In the genomic region with DNA sequence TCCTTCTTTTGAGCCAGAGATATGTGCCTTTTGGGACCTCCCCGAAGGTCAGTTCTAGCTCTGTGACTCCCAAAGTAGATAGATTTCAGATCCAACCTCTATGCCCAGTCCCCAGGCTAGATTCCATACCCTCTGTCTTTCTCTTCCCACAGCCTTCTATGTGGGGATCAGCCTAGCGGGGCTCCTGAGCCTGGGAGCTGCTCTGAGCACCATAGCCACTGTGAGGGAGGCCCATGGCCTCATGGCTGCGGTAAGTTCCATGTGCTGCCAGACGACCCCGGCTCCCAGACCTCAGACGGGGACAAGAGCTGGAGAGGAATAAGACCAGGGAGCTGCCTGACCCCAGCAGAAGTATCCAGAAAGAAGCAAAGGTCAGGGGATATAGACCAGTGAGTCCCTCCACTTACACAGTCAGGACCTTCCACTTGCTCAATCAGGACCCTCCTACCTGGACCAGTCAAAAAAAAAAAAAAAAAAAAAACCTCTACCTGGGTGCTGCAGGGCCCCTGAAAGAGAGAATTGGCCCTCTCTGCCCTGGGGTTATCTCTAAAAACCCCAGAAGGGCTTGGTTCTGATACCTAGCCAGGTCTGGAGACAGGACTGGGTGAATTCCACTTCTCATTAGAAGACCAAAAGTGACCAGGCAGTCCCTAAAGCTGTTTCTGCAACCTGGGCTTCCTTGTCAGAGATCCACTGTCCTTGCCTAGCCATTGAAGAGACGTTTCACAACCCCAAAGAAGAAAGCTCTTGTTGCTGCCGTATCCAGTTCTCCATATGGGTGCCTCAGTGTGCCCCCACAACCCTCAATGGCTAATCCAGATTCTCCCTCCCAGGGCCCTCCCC, we compare ENCODE assay signal across 9 mouse cellular contexts. TPM values are rescaled to one million over a fixed set of nuclear protein-coding genes. Genes with fewer than 3 reads are reported as not detected.
DNase-seq lines count a peak whose midpoint lies in the region; ATAC-seq and TF ChIP-seq lines count a peak whose summit lies in the region.
"Had no signal": no experiment of that assay in that cellular context is flagged by ENCODE, and none has a peak within 500 bp of the region (broad histone marks: within the 10 kb centered on the region; RNA-seq: fewer than 3 reads in every experiment).

No protein-coding gene starts in this region.

- H3K4me2 ChIP-seq in heart, embryonic 16.5 days (ENCODE audit: low read depth, low read length): no peak overlapping the region
- peak overlapping the region; percentile 50 for H3K4me2 ChIP-seq in limb, embryonic 12.5 days

- 79% methylated on average over 8 of the region's 8 CpGs for WGBS in heart, embryonic 16.5 days
- 71% methylated on average over 8 of the region's 8 CpGs for WGBS in thymus, adult 2 months
- 85% methylated on average over 8 of the region's 8 CpGs for WGBS in limb, embryonic 12.5 days

- H3K27ac ChIP-seq in heart, embryonic 16.5 days (ENCODE audit: low read length): no peak overlapping the region
- H3K27ac ChIP-seq in thymus, adult 2 months (ENCODE audit: control insufficient read depth, insufficient read depth, low read length): peak overlapping the region; percentile 90
- H3K27ac ChIP-seq in limb, embryonic 12.5 days: peak overlapping the region; percentile 97

- no peak for TF ChIP-seq POLR2A in thymus, adult 2 months (IDR thresholded peaks at IDR 0.05; ENCODE audit: control insufficient read depth, extremely low read depth, insufficient read depth, low read length, poor library complexity)

- intact Hi-C loops in left cerebral cortex, postnatal 4 days (cut with DNase I): loop anchor here (5.0 to 10.0 kb wide), 2 partner anchors 80 to 128 kb away; no protein-coding TSS in a partner anchor

- no peaks in the 10 kb centered on the region for H3K36me3 ChIP-seq in heart, embryonic 16.5 days (ENCODE audit: control insufficient read depth, insufficient read depth)
- no peaks in the 10 kb centered on the region for H3K36me3 ChIP-seq in thymus, adult 2 months (ENCODE audit: control insufficient read depth, insufficient read depth, low read length)
- no peaks in the 10 kb centered on the region for H3K36me3 ChIP-seq in limb, embryonic 12.5 days

- H3K27me3 ChIP-seq in heart, embryonic 16.5 days (ENCODE audit: control insufficient read depth, insufficient read depth, low read length): no peaks in the 10 kb centered on the region
- no peaks in the 10 kb centered on the region for H3K27me3 ChIP-seq in thymus, adult 2 months (ENCODE audit: control insufficient read depth, insufficient read depth, low read length)
- H3K27me3 ChIP-seq in limb, embryonic 12.5 days: no peaks in the 10 kb centered on the region

- H3K4me1 ChIP-seq in heart, embryonic 16.5 days (ENCODE audit: control insufficient read depth, insufficient read depth, low read length): peaks cover 50% of the 10 kb centered on the region
- peaks cover 63% of the 10 kb centered on the region for H3K4me1 ChIP-seq in thymus, adult 2 months (replicated peaks; ENCODE audit: control insufficient read depth, insufficient read depth, low read length)
- peaks cover 50% of the 10 kb centered on the region for H3K4me1 ChIP-seq in limb, embryonic 12.5 days (replicated peaks)

- no peak for DNase-seq in heart, adult 8-10 months (ENCODE audit: low spot score)
- no peak for DNase-seq in thymus, adult 2 months
- no peak for DNase-seq in thymus, postnatal 25 days
- DNase-seq in adrenal gland, postnatal 14 days: no peak
- DNase-seq in frontal cortex, postnatal 25 days (ENCODE audit: low spot score in 2 of 2): no peak
- no peak for DNase-seq in left cerebral cortex, postnatal 4 days

- H3K9ac ChIP-seq in heart, embryonic 16.5 days (ENCODE audit: low read length): peak overlapping the region; percentile 30; the same call in 1 of the 2 replicates
- no peak overlapping the region for H3K9ac ChIP-seq in limb, embryonic 12.5 days (replicated peaks)

- TF ChIP-seq CTCF in thymus, adult 2 months (IDR thresholded peaks at IDR 0.05; ENCODE audit: borderline replicate concordance, control insufficient read depth, extremely low read depth, insufficient read depth, low read length, poor library complexity): no peak

- H3K4me3 ChIP-seq in heart, embryonic 16.5 days (ENCODE audit: low read length): no peak overlapping the region
- H3K4me3 ChIP-seq in thymus, adult 2 months (ENCODE audit: control insufficient read depth, insufficient read depth, low read length): peak overlapping the region; percentile 48
- H3K4me3 ChIP-seq in limb, embryonic 12.5 days (replicated peaks): no peak overlapping the region

- no peaks in the 10 kb centered on the region for H3K9me3 ChIP-seq in heart, embryonic 16.5 days (replicated peaks; ENCODE audit: control insufficient read depth, low read length)
- H3K9me3 ChIP-seq in limb, embryonic 12.5 days: no peaks in the 10 kb centered on the region

- ATAC-seq in heart, embryonic 16.5 days (replicated peaks; ENCODE audit: extremely low read depth, insufficient read depth, low FRiP score): no peak
- no peak for ATAC-seq in limb, embryonic 12.5 days (ENCODE audit: insufficient number of reproducible peaks, insufficient read depth, low FRiP score, low TSS enrichment, low read depth)

RNA-seq across cellular contexts. Expression of a gene that starts 2.1 kb away (rescaled TPM):
- polyA plus RNA-seq in heart, embryonic 16.5 days (2015; fragmentation: Nextera tagmentation; extraction: Ambion mirVana): 2.5 and 2.9 TPM in 2 replicates
- total RNA-seq in heart, adult 8-10 months (2022): 1 to 10 TPM in 1 of 4 experiments, under 1 TPM in 3; 0.27 to 2.8 (median 0.52) TPM
- 78.8 and 92.3 TPM in 2 replicates for polyA plus RNA-seq in thymus, adult 2 months (2012; rRNA removed)
- 2.2 and 2.8 TPM in 2 replicates for polyA plus RNA-seq in limb, embryonic 12.5 days (2016; fragmentation: Nextera tagmentation; extraction: Ambion mirVana)
- 2.0 and 8.6 TPM in 2 replicates for total RNA-seq in adrenal gland, postnatal 14 days (2021)
- not detected for total RNA-seq in left cerebral cortex, postnatal 4 days (2021)

RNA-seq across cellular contexts. Expression of a gene that starts 37.9 kb away (rescaled TPM):
- polyA plus RNA-seq in heart, embryonic 16.5 days (2015; fragmentation: Nextera tagmentation; extraction: Ambion mirVana): 0.80 and 0.91 TPM in 2 replicates
- not detected for total RNA-seq in heart, adult 8-10 months (2022)
- 1.1 and 1.5 TPM in 2 replicates for polyA plus RNA-seq in thymus, adult 2 months (2012; rRNA removed)
- polyA plus RNA-seq in limb, embryonic 12.5 days (2016; fragmentation: Nextera tagmentation; extraction: Ambion mirVana): 0.42 and 1.1 TPM in 2 replicates
- total RNA-seq in adrenal gland, postnatal 14 days (2021): 0.45 TPM in 1 of 2 replicates, not detected in the other
- total RNA-seq in left cerebral cortex, postnatal 4 days (2021): under 1 TPM; 0.50 to 0.62 TPM
- total RNA-seq: liver, adult 2 months had no signal
- polyA plus RNA-seq: liver, adult 2 months had no signal

RNA-seq across cellular contexts. Expression of a gene that starts 45.6 kb away (rescaled TPM):
- polyA plus RNA-seq in heart, embryonic 16.5 days (2015; fragmentation: Nextera tagmentation; extraction: Ambion mirVana): 878 and 900 TPM in 2 replicates
- total RNA-seq in heart, adult 8-10 months (2022): 100 to 1,000 TPM; 397 to 430 (median 418) TPM
- polyA plus RNA-seq in thymus, adult 2 months (2012; rRNA removed): 249 and 255 TPM in 2 replicates
- 331 and 337 TPM in 2 replicates for polyA plus RNA-seq in limb, embryonic 12.5 days (2016; fragmentation: Nextera tagmentation; extraction: Ambion mirVana)
- total RNA-seq in adrenal gland, postnatal 14 days (2021): 536 and 561 TPM in 2 replicates
- 100 to 1,000 TPM; 249 to 263 TPM for total RNA-seq in left cerebral cortex, postnatal 4 days (2021)
